Mouse (Mus musculus): ENCODE measurements around the gene Kcnk15. TPM values are rescaled to one million over a fixed set of nuclear protein-coding genes. Genes with fewer than 3 reads are reported as not detected.

The Kcnk15 gene
- not detected for total RNA-seq (2021)
- long read RNA-seq, experiment 1: 0 reads
- long read RNA-seq, experiment 2: 0 reads

DNA sequence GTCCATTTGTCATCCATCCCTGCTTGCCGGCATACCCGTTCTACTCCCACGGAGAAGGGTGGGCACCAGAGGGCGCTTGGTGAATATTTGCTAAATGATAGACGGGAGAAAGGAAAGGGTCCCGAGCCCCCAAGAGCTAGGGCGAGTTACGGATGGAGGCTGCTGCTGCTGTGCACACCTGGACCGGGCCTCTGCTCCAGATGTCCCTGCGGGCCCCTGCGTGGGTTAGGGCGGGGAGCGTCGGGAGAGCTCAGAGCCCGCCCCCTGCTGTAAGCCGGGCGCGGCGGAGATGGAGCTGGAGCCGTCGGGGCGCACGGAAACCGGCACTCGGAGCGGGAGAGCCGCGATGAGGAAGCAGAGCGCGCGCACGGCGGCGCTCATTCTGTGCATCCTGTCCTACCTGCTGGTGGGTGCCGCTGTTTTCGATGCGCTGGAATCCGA lies at the start of gene Kcnk15:
Kcnk15 (plus strand) TSS at position 191 of the 441 bp plus-strand sequence.
- DNase-seq (ENCODE audit: low spot score in 2 of 2): no peak

DNA sequence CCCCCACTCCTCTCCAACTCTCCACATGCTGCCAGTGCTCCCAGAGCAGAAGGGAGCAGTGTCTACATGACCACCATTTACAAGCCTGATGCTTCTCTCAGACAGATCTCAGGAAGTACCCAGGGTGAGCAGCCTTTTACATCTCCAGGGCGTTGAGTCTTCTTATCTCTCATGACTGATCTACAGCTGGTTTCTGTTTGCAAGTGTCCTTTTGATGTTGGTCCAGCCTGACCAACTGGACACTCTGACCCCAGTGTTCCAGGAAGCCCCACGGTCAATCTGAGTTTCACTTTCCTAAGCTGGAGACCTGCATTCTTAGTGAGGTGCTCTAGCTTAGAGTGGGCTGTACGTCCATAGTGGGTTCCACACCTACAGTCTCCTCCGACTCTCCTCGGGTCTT lies 49.6 kb upstream of the Kcnk15 start:
- DNase-seq (ENCODE audit: low spot score in 2 of 2): no peak

DNA sequence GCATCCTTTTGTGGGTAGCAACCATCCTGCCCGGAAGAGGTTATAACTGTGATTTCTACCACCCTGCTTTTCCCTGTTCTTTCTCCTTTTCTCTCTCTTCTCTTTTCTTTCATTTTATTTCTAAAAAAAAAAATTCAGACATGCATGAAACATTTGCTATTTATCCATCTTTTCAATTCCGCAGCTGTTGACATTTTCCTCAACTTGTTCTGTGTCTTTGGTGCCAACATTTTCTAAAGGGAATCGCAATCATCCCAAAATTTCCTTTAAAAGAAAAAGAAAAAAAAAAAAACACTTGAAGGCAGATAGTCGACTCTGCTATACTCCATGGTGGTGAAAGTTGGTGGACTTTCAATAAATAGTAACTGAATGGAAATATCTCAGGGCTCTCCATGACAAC lies 44.3 kb upstream of the Kcnk15 start:
- DNase-seq (ENCODE audit: low spot score in 2 of 2): no peak

DNA sequence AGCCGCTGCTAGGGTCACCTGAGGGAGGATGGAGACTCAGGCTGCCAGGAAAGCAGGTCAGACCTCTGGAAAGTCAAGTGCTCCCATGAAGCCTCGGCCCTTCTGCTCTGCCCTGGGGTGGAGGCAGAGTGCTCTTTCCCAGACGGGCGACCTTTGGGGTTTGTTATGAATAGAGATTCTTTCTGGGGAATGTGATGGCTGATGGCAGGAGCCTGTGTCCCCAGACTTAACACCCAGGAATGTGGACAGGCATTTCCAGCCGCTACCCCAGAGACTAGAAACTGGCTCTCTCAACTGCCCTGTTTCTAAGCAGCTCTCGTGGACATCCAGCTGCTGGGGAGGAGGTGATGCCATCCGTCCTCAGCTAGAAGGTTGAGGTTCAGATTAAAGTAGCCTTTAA lies 43.7 kb upstream of the Kcnk15 start:
- no peak for DNase-seq (ENCODE audit: low spot score in 2 of 2)

DNA sequence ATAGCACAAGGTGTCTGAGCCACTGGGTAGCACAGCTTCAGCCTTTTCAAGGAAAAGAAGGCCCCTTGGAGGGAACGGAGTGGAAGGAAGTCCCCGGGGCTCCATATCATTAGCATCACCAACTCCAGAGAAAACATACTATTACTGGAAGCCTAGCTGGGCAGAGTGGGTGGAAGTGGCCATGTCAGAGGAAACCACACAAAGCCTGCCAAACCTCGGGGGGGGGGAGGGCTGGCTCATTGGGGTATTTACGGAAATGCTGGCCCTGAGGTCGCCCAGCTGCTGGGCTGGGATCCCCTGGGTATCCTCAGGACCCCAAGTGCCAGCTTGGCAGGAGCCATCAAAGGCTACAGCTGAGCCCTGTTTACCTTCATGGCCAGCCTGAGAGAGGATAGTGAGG lies 40.4 kb upstream of the Kcnk15 start:
- no peak for DNase-seq (ENCODE audit: low spot score in 2 of 2)

DNA sequence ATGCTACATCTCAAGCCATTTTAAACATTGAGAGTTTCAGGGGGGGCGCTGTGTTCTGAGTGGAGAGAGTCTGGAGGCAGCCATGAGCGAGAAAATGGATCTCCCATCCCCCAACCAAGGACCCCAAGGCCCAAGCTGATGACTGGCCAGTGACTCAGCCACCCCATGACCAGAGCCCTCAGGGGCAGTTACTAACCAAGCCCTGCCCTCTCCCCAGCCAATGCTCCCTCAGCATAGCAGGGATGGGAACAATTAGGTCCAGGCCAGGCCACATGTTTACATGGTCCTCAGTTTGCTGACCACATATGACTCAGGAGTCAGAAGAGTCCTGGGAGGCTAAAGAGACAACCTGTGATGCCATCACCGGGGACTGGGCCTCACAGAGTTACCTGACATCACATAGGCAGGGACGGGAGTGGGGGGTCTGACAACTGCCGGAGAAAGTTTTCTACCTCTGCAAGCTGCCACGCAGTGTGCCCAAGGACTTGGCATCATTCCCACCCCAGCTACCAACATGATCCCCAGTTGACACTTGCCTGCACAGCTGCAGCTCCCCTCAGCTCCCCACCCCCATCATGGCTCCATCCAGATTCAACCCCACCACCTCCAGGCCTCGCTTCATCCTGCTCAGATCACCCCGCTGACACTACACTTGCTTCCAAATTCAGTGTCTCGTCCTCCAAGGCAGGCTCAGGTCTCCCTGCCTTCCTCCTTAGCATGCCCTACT lies 38.5 kb upstream of the Kcnk15 start:
- no peak for DNase-seq (ENCODE audit: low spot score in 2 of 2)

DNA sequence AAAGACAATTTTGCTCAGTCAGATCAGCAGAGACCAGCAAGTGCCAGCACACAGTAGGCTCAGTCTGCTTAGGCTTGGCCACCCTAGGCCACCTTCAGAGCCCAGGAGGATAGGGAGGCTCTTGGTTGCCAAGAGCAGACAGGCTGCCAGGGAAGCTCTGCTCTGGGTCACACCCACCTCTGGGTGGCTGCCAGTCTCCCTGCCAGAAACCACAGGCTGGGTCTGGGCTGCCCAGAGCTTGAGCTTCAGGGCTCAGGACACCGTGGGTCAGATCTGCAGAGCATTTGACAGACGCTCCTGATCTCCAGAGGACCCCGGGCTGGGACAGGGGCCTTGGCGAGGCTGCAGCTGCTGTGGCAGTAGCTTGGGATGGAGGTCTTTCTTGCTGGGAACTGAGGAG lies 32.8 kb upstream of the Kcnk15 start, which contains the start of gene Ccn5:
Ccn5 (plus strand) TSS at position 255 of the 400 bp plus-strand sequence.
- peak; percentile 42 to 62 for DNase-seq (ENCODE audit: low spot score in 2 of 2)

DNA sequence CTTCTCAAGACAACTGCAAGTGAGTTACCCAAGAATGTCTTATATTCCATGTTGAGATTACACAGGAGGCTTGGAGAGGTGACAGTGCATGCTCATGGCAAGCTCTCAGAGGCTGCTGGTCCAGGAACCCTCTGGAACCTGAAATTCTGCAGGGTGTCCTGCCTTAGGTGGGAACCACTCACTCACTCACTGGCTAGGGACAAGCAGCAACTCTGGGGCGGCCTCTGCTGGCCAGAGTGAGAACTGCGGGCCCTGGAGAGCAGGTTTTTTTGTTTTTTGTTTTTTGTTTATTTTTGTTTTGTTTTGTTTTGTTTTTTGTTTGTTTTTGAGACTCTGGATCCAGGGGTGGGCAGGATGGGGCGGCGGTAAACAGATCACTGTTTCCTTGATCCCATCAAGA lies 30.2 kb upstream of the Kcnk15 start:
- DNase-seq (ENCODE audit: low spot score in 2 of 2): peak; percentile 52 to 68

DNA sequence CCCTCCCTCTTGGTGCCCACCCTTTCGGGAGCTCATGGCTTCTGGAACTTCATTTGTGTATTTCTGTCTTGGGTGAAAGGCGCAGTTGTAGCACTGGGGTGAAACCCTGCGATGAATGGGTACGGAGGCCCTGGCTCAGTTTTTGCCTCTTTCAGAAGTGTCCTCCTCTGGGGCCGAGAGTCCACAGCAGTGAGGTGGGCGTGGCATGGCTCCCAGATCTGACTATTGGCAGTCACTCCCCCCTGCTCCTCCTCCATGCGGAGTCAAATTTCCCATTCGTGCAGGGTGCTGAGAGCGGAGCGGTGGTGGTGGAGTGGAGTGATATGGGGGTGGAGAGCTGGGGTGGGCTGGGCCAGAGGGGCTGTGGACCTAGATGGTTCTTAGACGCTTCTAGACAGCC lies 29.7 kb upstream of the Kcnk15 start:
- DNase-seq (ENCODE audit: low spot score in 2 of 2): no peak

DNA sequence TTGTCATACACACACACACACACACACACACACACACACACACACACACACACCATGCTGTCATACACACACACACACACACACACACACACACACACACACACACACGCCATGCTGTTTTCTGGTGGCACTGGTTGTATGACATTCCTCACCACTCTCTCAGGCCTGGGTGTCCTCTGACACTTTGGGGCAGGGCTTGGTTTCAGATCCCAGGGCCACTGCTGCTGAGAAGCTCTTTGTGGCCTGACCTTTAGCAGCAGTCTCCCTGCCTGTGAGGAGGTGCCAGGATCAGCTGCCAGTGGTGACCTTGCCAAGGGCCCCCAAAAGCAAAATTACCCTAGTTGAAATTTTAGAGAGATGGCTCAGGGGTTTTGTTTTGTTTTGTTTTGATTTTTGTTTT lies 27.6 kb upstream of the Kcnk15 start:
- no peak for DNase-seq (ENCODE audit: low spot score in 2 of 2)

DNA sequence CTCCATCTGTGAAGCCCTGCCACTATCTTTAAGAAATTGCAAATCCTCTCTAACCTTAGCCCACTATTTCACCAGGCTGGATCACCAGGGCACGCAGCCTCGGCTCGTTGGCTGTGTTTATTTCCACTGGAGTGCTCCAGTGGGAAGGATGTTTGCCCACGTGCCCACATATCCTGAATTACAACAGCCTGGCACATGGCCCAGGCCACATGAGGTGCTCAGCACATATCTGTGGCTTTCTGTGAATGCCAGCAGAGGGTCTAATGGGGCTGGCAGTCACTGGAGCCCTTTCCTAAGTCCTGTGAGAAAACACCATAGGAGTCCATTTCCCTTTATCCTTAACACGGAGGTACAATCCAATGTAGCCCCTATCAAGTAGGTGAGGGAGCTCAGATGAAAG lies 27.0 kb upstream of the Kcnk15 start:
- no peak for DNase-seq (ENCODE audit: low spot score in 2 of 2)

DNA sequence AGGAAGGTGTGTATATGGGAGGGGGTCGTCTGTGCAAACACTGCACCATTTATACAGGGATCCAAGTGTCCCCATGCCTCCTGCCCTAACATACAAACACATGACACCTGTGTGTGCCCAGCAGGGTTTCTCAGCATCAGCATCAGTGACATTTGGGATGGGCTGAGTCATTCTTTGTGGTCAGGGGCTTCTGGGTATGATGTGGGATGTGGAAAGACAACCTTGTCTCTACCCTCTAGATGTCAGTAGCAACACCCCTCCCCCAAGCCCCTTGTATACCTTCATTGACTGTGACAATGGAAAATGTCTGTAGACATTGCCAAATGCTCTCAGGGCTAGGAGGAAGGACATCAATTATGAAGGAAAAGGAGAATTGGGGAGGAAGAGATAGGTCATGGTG lies 22.3 kb upstream of the Kcnk15 start:
- DNase-seq (ENCODE audit: low spot score in 2 of 2): no peak

DNA sequence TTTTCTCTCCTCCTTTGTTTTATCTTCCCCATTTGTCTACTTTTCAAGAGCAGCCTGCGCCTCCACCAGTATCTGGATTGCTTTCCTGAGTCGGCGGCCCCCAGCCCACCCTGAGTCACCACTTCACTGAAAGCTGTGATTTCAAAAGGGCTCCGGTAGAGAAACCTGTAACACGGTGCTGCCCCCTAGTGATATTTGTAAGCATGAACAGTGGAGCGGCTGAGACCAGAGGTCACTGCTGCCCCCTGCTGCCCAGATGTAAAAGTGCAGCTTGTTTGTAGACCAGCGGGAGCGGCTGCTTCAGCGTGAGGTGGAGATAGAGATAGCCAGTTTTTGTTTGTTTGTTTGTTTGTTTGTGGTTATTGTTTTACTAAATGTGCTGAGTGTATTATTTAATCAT lies 15.4 kb upstream of the Kcnk15 start:
- DNase-seq (ENCODE audit: low spot score in 2 of 2): peak; percentile 75 to 78

DNA sequence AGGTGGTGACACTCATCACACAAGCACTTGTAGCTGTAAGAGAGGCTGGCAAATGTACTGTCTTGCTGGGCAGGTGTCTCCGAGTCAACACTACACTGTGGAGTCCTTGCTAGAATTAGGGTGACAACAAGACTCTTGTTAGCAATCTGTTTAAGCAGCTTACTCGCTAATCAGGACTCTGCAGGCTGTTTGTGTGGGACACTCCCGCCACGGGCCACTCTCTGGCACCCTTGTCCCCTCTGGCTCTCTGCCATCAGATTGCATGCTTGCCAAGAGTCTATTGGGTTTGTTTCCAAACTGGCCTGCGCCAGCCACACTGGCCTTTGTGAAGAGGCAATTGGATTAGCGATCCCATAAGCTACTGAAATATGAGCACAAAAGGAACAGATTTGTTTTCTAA lies 13.9 kb upstream of the Kcnk15 start:
- DNase-seq (ENCODE audit: low spot score in 2 of 2): peak in 1 of 2 experiments; percentile 53

DNA sequence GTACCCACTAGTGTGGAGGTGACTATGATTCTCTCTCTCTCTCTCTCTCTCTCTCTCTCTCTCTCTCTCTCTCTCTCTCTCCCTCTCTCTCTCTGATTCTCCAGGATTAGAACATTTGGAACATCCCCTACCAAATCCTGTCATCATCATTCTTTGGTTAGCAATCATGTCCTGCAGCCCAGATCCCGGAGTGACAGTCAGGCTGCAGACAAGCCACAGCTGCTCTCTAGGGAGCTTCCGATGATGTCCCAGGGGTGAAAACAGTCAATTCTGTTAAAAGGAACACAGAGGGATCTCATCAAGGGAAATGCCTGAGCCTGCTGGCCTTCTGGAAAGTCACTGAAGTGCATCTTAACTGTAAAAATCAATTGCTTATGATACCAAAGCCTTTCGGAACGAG lies 11.4 kb upstream of the Kcnk15 start:
- no peak for DNase-seq (ENCODE audit: low spot score in 2 of 2)

DNA sequence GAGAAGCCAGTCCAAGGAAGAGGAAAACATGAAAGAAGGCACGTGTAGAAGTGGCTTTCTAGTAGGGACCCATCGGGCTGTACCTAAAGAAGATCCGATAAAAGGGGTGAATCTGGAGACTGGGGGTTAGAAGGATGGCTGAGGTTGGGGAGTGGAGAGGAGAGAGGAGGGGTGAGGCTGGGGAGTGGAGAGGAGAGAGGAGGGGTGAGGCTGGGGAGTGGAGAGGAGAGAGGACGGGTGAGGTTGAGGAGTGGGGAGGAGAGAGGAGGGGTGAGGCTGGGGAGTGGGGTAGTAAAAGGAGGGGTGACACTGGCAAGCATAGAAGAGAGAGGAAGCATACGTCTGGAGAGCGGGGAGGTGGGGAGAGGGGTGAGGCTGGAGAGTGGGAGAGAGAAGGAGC lies 3.8 kb downstream of the Kcnk15 start:
- DNase-seq (ENCODE audit: low spot score in 2 of 2): no peak

DNA sequence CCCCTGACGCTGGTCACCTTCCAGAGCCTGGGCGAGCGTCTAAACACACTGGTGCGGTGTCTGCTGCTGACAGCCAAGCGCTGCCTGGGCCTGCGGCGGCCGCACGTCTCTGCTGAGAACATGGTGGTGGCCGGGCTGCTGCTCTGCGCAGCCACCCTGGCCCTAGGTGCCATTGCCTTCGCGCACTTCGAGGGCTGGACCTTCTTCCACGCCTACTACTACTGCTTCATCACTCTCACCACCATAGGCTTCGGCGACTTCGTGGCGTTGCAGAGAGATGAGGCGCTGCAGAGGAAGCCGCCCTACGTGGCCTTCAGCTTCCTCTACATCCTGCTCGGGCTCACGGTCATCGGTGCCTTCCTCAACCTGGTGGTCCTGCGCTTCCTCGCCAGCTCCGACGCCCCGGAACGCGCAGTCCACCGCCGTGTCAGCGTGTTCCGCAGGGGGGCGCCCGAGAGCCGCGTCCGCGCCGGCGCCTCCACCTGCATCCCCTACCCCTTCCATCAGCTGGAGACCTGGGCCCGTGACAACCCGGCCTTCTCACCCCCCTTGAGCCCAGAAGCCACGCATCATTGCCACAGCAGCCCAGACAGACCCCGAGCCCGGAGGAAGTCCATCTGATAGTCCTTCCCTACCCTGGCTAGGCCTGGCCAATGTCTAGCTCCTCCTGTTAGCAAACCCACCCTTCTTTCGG lies 5.0 kb downstream of the Kcnk15 start:
- peak; percentile 72 to 73 for DNase-seq (ENCODE audit: low spot score in 2 of 2)

DNA sequence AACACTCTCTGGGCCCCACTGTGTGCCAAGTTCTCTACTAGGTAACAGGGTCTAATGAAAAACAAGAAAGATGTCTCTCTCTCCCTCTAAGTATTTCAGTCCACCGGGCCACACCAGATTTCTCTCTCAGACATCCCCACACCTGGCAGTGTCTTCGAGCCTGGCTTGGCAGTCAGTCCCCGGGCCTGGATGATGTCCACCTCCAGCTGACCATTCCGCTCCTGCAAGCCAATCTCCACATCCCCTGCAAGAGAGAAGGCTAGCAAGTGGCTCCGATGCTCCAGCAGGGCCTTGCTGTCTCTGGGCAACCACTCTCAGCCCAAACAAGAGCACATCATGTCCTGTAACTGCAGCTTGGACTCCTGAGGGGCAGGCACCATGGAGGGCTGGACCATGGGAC lies 11.9 kb downstream of the Kcnk15 start:
- DNase-seq (ENCODE audit: low spot score in 2 of 2): no peak

DNA sequence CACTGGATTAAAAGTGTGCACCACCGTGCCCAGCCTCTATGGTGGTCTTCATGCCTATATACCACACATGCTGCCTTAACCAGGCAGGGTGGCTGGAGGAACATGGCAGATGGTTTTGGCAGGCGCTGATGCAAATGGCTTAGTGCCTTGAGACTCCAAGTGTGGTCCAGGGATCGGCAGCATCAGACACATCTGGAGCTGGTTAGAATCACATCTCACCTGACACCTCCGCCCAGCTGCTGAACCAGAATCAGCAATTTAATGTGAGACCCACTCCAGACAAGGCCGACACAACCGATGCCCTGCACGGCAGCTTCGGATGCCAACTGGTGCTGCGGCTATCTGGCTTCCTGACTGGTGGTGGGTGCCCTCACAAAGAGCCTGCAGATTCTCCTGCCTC lies 12.6 kb downstream of the Kcnk15 start:
- DNase-seq (ENCODE audit: low spot score in 2 of 2): no peak

DNA sequence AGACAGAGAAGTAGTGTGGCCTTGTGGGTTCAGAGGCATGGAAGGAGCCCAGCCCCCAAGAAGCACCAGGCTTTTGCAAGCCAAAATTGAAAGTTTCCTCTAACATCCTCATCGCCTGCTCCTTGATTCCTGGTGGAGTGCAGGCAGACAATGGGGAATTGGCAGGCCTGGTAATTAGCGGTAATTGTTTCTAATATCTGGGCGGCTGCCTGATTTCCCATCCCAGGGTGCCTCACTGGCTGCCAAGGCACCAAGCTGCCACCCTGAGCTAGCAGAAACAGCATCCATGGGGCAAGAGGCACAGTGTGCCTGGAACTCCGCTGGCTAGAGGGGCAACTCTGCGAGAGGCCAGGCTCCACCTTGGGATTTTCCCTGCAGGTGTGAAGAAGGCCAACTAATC lies 16.3 kb downstream of the Kcnk15 start:
- DNase-seq (ENCODE audit: low spot score in 2 of 2): no peak

DNA sequence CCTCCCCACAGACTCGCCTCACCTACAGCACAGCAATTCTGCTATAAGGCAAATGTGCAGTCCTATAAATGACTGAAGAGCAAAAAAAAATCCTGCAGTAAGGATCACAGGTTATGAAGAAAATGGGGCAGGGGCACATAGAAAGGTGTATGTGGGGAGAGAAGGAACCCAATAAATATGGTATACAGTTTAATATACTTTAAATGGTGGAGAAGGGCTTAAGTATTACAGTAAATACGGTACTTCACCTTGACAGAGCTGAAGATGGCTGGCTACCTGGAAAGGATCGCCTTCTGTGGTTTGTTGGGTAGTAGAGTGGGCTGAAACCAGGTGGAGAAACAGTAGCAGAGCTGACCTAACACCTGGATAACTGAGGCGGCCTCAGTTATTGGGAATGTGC lies 17.8 kb downstream of the Kcnk15 start:
- no peak for DNase-seq (ENCODE audit: low spot score in 2 of 2)

DNA sequence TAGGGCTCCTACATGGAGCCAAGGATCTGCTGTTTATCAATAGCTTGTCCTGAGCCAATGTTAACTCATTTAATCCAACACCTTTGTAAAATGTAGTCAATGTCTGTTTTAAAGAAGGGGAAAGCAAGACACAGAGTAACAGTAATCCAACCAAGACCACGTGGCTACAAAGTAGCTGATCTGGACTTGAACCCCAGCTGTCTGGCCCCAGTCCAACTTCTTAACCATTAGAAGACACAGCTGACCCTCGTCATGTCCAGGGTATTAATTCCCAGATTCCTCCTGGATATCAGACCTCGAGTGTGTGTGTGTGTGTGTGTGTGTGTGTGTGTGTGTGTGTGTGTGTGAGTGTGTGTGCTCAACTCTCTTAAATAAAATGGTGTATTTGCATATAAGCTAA lies 18.5 kb downstream of the Kcnk15 start:
- no peak for DNase-seq (ENCODE audit: low spot score in 2 of 2)

DNA sequence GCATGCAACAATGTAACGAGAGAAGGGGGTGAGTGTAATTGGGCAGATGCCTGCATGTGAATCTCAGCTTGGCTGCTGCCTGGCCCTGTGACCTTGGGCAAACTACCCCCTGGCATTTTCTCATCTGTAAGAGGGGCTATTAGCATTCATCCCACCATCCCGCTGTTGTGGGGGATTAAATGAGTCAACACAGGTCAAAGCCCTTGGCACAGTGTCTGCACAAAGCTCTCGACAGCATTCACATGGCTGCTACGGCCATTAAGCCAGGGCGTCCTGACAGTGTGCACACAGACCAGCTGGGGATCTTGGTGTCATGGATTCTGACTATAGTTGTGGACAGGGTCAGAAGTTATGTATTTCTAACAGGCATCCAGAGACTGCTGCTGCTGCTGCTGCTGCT lies 21.4 kb downstream of the Kcnk15 start:
- DNase-seq (ENCODE audit: low spot score in 2 of 2): no peak

Data from adrenal gland, adult 18-20 months (tissue).